Mouse (Mus musculus): ENCODE data around the gene Paqr5. TPM values are rescaled to one million over a fixed set of nuclear protein-coding genes. Genes with fewer than 3 reads are reported as not detected.

Gene Paqr5
- total RNA-seq, 2 experiments from 2014 or later, result not detected

GRCm38 (mm10) chr9:61965411-61965930 lies 61.2 kb downstream of the Paqr5 start:
- peak; percentile 56; the same call in 1 of the 2 replicates for ATAC-seq (replicated peaks; ENCODE audit: low FRiP score, poor library complexity, severe bottlenecking)

- ATAC-seq (replicated peaks; ENCODE audit: low FRiP score, poor library complexity, severe bottlenecking), result no peak
Observed at GRCm38 (mm10) chr9:61963356-61963755, 63.3 kb downstream of the Paqr5 start.

DNA sequence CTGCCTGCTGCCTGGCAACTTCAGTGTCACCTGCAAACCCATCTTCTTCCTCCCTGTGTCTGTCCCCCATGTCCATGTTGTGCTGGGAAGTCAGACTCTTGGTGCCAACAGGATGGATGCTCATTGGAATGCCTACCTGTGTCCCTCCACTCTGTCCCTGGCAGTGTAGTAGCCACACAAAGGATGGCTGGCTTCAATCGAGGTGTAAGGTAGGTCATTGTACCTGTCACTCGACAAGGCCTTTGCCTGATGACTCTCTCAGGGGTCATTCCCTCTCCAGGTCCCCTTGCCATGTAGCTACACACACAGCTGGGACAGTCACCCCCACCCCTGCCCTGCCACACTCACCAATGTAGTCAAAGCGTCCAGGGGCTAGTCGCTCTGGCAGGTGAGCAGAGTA lies 65.5 kb downstream of the Paqr5 start:
- no peak for ATAC-seq (replicated peaks; ENCODE audit: low FRiP score, poor library complexity, severe bottlenecking)

- ATAC-seq (replicated peaks; ENCODE audit: low FRiP score, poor library complexity, severe bottlenecking), result no peak
Observed at GRCm38 (mm10) chr9:61960753-61961152, 65.9 kb downstream of the Paqr5 start.

- no peak for ATAC-seq (replicated peaks; ENCODE audit: low FRiP score, poor library complexity, severe bottlenecking)
Observed at GRCm38 (mm10) chr9:61959921-61960569, 66.6 kb downstream of the Paqr5 start.

GRCm38 (mm10) chr9:61954707-61955106 lies 71.9 kb downstream of the Paqr5 start:
- ATAC-seq (replicated peaks; ENCODE audit: low FRiP score, poor library complexity, severe bottlenecking), result no peak

GRCm38 (mm10) chr9:61952241-61952640 lies 74.4 kb downstream of the Paqr5 start:
- no peak for ATAC-seq (replicated peaks; ENCODE audit: low FRiP score, poor library complexity, severe bottlenecking)

DNA sequence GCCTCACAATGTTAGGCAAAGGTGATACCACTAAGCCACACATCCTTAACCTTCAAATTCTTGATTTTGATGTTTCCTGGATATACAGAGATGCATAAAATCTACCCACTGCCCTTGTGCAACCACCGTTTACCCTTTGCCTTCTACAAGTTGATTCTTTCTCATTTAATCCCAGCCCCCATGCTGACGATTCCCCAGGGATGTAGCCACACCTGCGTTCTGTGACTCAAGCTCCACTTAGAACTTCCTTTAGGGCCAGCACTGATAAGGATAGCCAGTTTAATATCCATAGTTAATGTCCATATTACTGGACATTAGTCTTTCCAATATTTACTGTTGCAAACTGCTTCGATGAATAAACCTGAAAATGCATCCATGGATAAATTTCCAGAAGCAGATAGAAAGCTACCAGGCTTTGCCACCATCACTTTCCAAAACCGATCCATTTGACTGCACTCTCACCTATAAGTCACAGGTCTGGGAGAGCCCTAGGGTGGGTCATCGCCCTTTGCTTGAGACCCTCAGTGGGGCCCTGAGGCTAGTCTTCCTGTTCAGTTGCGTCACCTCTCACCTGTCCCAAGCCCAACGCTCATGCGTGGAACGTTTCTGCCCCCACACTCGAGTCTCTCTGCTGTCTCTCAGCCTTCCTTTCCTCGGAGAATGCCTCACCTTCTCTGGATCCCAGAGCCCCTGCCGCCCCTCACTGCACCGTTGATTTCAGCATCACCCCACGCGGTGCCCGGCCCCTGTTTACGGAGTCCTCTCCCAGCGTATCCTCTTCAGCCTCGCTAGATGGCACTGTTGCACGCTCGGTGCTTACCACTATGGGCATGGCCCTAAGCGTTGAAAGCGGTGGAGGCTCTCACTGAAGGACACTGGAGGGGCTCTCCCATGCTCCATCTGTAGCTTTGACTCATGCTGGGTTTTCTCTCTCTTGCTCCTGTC lies 79.0 kb downstream of the Paqr5 start:
- peak; percentile 83 for ATAC-seq (replicated peaks; ENCODE audit: low FRiP score, poor library complexity, severe bottlenecking)

GRCm38 (mm10) chr9:61946623-61947401 lies 79.8 kb downstream of the Paqr5 start, which contains the start of gene Kif23:
Gene Kif23 (minus strand): TSS chr9:61946774.
- peak; percentile 87 for ATAC-seq (replicated peaks; ENCODE audit: low FRiP score, poor library complexity, severe bottlenecking)

DNA sequence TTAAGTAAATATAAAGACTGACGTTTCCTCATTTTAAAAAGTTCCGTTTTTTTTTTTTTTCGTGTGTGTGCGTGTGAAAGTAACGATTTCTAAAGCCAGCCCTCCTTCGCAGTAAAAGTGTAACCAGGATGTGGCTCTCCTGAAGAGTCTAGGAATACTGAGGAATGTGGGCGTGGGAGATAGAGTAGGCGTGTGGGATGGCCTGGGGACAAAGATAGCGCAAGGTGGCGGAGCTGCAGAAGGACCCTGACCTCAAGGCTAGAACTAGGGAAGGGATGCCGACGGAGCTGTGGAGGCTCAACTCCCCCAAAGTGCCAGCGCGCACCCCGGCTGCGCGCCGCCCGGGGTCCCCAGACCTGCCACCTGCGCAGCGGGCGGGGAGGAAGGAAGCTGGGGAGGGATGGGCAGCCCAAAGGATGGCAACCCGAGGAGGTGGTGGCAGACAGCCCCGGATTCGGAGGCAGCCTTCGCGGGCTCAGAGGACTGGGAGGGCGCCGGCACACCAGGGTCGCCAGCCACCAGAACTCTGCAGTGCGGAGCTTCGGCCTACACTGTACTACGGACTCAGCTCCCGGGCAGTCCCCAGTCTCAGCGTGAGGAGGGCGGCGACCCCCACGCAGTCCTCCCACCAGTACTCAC lies 80.6 kb downstream of the Paqr5 start:
- peak; percentile 81 for ATAC-seq (replicated peaks; ENCODE audit: low FRiP score, poor library complexity, severe bottlenecking)

- ATAC-seq (replicated peaks; ENCODE audit: low FRiP score, poor library complexity, severe bottlenecking), result no peak
Observed at GRCm38 (mm10) chr9:61941054-61941453, 85.6 kb downstream of the Paqr5 start.

DNA sequence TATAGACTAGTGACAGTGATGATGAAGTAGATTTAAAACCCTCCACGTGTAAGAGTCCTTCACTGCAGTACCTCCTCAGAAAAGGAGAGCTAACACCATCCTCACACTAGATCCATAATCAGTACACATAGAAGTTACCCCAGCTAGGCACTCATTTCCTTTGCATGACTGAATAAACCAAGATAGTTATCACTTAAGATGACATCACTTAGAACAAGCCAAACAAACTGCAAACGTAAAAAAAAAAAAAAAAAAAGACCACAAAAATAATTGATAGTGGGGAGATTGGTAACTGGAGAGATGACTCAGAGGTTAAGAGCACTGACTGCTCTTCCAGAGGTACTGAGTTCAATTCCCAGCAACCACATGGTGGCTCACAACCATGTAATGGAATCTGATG lies 93.3 kb downstream of the Paqr5 start:
- ATAC-seq (replicated peaks; ENCODE audit: low FRiP score, poor library complexity, severe bottlenecking), result no peak

DNA sequence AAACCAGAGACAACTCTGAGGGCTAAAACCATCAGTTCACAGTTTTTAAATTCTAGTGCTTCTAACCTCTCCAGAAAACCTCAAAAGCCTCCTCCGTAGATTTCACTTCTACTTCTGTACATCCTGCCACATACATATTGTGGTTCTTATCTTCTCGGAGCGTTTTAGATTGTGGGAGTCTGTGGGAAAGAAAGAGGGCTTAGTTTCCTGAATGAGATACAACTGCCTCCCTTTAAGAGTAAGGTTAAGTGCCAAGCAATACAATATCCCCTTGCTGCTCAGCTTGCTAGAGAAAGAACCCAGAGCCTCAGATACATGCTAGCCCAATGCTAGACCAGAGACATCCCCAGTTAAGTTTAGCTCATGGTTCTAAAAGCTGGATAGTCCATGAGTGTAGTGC lies 94.6 kb downstream of the Paqr5 start:
- no peak for ATAC-seq (replicated peaks; ENCODE audit: low FRiP score, poor library complexity, severe bottlenecking)

DNA sequence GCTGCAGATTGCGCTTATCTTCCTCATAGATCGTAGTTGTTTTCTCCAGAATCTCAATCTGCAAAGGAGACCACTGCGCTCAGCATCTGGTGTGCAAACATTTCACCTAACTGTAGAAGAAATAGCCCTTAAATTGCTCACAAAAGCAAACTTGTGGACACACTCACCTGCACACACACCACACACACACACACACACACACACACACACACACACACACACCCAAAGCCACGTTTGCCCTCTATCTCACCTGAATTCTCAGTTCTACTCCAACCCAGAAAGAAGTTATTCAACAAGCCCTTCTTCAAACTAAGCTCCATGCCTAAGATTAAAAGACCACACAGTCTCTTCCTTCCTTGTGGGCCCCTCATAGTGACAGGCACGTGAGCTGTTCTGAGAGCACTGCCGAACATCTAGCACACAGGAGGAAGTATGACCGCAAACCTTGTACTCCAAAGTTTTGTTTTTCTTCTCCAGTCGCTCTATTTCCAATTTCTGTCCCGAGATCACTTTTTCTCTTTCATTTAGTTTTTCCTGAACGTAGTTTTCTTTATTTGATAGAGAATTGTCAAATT lies 101.5 kb downstream of the Paqr5 start:
- ATAC-seq (replicated peaks; ENCODE audit: low FRiP score, poor library complexity, severe bottlenecking), result no peak

DNA sequence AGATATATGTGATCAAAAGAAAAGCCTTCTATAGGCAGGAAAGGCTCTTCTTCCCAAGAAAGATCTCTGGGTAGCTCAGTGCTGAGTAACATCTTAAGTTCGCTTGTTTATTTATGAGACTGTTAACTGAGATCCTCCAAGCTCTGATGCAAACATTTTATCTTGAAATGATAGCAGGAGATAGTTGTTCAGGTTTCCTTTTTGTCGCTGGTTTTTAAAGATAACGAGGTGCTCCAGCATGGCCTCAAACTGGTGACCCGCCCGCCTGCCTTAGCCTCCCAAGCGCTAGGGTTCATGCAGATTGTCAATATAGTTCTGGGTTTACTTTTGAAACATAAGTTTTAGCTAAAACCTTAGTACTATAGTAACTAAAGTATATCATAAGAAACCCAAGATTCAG lies 106.3 kb downstream of the Paqr5 start:
- no peak for ATAC-seq (replicated peaks; ENCODE audit: low FRiP score, poor library complexity, severe bottlenecking)

DNA sequence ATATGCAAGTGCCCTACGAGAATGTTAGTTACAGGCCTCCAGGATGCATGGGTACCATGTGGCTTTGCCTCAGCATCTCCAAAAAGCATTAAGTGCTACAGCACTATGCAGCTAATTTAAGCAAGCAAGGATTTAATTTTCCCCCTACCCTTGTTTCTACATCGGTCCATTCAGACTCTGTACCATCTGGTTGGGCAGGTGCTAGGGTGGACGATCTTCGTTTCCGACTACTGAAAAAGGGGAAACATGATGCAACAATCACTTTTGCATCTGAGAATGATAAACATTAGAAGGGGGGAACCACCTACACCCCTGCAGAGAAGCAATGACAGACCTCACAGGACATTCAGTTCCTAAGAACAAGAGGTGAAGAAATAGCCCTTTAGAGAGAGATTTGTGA lies 107.2 kb downstream of the Paqr5 start:
- no peak for ATAC-seq (replicated peaks; ENCODE audit: low FRiP score, poor library complexity, severe bottlenecking)

DNA sequence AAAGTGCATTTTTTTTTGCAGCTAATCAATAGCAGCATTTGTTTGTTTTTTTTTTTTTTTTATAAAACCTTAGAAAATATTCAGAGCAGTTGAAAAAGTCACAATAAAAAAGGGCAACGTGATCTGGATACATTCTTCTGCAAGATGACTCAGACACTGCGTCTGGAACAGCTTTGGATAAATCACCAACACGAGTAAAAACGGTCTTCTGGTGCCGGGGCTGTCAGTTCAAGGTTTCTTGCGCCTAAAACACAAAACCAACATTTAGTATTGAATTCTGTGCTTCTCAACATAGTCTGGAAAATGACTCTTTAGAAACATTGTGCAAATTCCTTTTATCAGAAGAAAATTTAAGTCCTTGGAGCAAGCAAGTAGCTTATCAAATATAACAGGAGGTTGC lies 109.2 kb downstream of the Paqr5 start:
- no peak for ATAC-seq (replicated peaks; ENCODE audit: low FRiP score, poor library complexity, severe bottlenecking)

GRCm38 (mm10) chr9:61916986-61917385 lies 109.7 kb downstream of the Paqr5 start:
- ATAC-seq (replicated peaks; ENCODE audit: low FRiP score, poor library complexity, severe bottlenecking), result no peak

DNA sequence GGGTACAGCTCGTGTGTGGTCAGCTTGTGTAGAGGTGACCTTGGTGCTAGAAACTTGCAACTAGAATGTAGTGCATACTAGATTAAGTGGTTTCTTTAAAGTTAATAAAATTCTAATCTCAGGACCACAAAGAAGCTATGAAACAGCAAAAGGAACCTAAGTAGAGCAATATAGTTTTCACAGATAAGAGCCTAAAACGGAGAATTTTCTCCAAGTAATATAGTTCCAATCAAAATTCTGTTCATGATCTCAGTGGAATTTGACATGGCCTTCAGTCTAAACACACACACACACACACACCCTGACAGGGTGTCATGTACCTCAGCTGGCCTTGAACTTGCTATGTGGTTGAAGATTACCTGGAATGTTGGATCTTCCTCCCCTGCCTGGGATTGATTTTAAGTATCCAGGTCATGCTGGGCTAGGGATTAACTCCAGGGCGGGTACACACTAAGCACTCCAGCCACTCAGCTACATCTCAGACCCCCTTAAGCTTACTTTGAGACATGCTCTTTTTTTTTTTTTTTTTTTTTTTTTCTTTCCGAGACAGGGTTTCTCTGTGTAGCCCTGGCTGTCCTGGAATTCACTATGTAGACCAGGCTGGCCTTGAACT lies 111.2 kb downstream of the Paqr5 start:
- ATAC-seq (replicated peaks; ENCODE audit: low FRiP score, poor library complexity, severe bottlenecking), result no peak
